Mouse (Mus musculus) ES-CJ7 (cell line): ENCODE data around the gene Gm26965.
"Not testable (repeated sequence)": the region's sequence is repeated elsewhere in the genome, so short reads cannot be mapped to it uniquely, and the experiment has no call there.

Source experiments
- DNase-seq: peaks from one replicate; pipeline ENCODE4 v3.0.0; 2011; ENCODE audit warnings: low read depth, low spot score

Gene Gm26965

GRCm38 (mm10) chr13:67525753-67526410, at the start of gene Gm26965, which contains the start of gene Zfp87:
Gm26965 (minus strand) TSS chr13:67526151.
Zfp87 (minus strand) TSS chr13:67526177.
- peak; percentile 97 for DNase-seq

GRCm38 (mm10) chr13:67572591-67573189, 46.7 kb upstream of the Gm26965 start:
- DNase-seq = peak; percentile 38

GRCm38 (mm10) chr13:67553730-67554129, 27.8 kb upstream of the Gm26965 start, which contains the start of gene Zfp748:
Zfp748 (minus strand) TSS chr13:67553830.
- no peak for DNase-seq

GRCm38 (mm10) chr13:67552505-67553346, 26.8 kb upstream of the Gm26965 start:
- DNase-seq = peak; percentile 94

DNA sequence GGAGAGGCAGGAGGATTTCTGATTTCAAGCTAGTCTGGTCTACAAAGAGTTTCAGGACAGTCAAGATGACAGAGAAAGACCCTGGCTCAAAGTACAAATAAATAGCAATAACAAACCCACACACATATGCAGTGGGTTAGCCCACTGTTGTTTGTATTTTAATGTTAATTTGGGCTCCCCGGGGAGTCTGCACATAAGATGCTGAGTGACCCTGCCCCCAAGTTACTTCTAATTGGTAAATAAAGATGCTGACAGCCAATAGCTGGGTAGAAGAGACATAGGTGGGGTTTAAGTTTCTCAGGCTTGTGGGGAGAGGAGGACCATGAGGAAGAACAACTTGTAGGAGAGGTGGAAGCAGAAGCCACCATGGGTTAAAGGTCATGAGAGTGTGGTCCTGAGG, 20.0 kb upstream of the Gm26965 start:
- peak; percentile 44 for DNase-seq

- peak; percentile 39 for DNase-seq
These were observed 1.2 kb upstream of the Gm26965 start for GRCm38 (mm10) chr13:67527049-67527730.

DNA sequence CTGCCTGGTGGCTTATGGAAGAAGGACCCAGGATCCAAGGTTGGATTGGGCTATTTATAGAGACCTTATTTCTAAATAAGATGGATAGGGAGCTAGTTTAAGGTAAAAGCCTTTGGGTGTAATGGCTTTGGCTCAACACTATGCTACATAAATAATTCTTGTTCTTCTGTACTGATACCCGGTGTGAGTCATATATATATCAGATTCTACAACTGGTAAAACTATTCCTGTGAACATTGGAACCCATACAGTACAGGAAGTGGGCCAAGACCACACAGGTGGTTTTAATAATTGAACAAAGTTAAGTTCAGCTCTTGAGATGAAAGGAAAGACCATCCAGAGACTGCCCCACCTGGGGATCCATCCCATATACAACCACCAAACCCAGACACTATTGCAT, 25.0 kb downstream of the Gm26965 start:
- no peak for DNase-seq

DNA sequence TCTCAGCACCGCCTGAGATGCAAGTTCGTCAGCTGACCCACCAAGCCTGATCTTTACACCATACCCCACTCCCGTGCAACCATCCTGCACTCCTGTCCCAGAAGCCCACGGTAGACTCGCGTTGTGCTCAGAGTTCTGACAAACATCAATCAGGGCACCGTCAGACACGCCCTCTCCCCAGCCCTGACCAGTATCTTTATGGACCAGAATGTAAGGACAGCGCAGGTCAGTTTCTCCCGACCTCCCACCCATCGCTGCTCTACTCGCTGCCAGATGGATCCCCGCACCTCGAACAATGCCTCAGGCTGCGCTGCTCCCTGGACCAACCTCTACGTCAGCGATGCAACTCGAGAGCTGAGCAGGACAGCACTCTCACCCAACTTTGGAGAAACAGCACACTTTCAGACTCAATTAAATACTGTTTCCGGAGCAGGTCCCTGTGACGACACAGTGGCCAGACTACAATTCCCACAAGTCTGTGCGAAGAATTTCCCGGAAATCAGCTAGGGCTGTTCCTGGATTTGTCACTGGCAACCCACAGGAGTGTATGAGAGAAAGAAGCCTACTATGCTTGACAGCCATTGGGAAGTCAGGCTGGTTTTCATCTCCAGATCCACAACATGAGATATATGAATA, 25.7 kb downstream of the Gm26965 start, which contains the start of gene Zfp58:
TSS of gene Zfp58 (minus strand) at position 472 of the 636 bp plus-strand sequence.
- DNase-seq = peak; percentile 93

DNA sequence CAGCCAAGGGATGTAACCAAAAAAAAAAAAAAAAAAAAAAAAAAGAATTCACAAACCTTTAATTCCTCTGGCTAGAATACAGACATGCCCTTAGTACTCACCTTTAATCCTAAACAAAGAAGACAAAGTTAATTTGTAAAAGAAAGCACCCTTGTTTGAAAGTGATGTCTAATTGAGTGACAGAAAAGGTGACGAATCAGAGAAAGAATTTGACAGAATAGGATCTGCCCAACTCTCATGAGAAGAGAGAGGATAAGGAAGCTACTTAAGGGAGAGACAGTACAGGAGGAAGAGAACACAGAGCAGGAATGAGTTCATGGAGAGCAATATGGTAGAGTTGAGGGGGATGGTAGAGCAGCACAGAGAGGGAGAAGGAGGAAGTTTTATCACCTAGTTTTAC, 30.3 kb downstream of the Gm26965 start:
- peak; percentile 65 for DNase-seq

DNA sequence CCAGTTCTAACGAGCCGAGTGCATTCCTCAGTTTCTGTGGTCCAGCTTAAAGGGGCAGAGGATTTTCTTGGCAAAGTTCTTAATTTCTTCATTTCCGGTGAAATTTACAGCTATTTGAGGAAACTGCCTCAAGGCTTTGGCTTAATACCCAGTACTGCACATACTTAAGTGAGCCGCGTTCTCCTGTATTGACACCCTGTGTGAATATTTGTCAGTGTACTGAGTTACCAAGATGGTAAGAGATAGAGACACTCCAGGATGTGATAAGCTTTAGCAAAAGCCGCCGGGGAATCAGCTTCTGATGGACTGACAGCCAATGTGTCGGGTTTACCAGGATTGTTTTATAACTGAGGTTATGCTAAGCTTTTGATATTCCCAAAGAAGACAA, 41.5 kb downstream of the Gm26965 start:
- DNase-seq = no peak

DNA sequence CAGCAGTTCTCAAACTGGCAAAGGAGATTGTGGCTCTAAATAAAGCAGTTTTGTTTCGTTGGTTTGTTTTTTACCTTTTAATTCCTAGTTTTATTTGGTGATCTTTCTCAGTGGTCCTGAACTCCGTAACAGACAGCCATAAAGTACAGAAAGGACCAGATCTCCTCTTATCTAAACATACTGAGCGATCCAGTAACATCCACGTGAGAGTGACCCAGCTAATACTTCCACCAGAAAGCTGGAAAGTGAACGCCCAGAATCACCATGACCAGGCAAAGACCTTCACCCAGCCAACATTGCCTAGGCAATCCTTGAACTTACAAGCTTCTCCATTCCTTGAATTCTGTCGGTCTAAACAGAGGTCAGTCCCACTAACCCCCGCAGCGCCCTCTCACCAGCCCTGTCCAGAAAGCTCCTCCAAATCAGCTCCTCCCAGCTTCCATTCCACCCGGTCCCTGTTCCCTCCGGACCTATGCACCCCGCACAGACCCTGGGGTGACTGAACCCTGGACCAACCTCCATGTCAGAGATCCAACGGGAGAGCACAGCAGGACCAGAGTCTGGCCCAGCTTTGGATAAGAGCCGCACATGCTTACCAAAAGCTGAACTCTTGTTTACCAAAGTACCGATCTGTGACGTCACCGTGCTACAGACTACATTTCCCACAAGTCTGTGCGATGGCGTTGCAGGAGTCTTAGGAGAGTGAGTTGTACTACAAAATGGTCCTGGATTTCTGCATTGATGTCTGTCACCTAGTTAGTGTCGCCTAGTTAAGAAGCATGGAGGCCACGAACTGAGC, 42.1 kb downstream of the Gm26965 start, which contains the start of gene Zfp874b:
TSS of gene Zfp874b (minus strand) at position 634 of the 799 bp plus-strand sequence.
- peak; percentile 93 for DNase-seq

DNA sequence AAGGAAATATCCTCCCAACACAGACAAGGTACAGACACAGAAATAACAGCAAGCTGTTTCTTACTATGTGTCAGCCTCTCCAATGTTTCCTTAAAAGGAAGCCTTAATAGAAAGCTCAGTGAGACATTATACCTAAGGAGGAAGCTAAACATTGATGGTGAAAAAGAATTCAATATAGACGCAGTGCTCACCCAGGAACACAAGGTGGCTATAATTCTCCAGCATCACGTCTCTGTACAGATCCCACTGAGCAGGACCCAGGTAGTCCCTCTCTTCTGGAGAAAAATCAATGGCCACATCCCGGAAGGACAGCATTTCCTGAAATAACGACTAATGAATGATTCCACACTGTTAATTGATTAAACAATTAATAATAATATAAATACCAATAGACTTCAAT, 44.4 kb downstream of the Gm26965 start:
- peak; percentile 11 for DNase-seq

DNA sequence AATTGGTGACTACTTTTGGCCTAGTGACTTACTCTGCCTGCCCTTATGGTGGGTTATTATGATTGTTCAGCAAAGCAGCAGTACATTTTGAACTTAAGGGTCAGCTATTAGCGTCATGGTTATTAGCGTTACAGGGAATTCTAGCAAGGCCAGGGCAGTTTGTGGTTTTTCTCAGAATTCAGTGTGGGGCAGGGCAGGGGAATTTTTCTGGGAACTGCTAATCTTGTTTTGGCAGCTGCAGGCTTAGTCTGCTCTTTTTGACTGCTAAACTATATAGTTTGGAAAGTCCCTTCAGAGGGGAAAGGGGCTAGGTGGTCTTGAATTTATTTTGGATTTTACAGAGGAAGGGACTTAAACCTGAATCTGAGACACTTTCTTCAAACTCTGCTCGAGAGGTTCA, 56.7 kb downstream of the Gm26965 start:
- DNase-seq = no peak

DNA sequence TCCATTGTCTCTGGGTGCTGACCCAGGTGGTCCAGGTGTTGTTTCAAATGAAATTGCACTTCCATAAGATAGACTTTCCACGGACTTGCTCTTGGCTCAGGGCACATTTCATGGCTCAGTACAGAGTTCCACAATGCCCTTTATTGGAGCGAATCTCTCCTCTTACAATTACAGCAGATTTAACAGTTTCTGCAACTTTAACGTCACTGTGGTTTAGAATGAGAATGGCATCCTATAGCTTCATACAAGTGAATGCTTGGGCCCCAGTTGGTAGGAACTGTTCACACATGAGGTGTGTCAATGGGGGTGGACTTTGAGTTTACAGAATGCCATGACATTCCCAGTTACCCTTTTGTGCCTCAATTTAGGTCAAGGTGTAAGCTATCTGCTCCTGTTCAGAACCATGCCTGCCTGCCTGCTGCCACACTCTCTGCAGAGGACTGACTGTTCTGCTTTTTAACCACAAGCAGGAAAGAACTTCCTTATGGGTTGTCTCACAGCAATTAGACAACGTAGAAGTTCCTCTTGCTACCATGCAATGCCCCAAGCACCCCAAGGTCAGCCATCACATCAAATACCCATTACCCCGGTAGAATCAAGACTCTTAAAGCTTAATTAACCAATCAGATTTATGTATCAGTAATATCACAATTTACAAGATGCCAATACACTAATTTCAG, 62.3 kb downstream of the Gm26965 start:
- not testable (repeated sequence) for DNase-seq

DNA sequence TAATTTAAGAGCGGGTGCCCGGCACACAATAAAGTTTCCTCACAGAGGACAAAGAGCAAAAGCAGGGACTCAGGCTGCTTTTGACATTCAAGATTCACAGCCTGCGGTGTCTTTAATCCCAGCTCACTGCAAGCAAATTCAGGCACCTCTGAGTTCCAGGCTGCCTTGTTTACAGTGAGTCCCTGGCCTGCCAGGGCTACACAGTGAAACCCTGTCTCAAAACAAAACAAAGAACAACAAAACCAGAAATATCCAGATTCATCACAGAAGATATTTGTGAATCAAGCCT, 74.0 kb downstream of the Gm26965 start:
- no peak for DNase-seq

DNA sequence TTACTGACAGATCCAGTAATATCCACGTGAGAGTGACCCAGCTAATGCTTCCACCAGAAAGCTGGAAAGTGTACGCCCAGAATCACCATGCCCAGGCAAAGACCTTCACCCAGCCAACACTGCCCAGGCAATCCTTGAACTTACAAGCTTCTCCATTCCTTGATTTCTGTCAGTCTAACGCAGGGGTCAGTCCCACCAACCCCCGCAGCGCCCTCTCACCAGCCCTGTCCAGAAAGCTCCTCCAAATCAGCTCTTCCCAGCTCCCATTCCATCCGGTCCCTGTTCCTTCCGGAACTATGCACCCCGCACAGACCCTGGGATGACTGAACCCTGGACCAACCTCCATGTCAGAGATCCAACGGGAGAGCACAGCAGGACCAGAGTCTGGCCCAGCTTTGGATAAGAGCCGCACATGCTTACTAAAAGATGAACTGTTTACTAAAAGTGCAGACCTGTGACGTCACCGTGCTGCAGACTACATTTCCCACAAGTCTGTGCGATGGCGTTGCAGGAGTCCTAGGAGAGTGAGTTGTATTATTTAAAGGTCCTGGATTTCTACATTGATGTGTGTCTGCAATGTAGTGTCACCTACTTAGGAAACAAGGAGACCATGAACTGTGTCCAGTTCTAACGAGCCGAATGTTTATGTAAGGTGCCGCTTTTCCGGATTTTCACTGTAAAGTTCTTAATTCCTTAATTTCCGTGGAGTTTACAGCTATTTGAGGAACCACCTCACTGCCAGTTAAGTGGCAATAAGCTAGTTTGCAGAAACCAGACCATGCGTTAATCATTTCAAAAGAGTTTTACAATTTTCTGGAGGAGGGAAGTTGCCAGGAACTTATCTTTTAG, 74.6 kb downstream of the Gm26965 start, which contains the start of gene Zfp874a:
TSS of gene Zfp874a (minus strand) at position 453 of the 849 bp plus-strand sequence.
- DNase-seq = peak; percentile 86
